Mouse (Mus musculus): ENCODE measurements around the gene Msi1. TPM values are rescaled to one million over a fixed set of nuclear protein-coding genes. Genes with fewer than 3 reads are reported as not detected.

Gene Msi1
- polyA plus RNA-seq, 1 experiment from 2014 or later, result 136 TPM

GRCm38 (mm10) chr5:115449247-115449646 lies 19.8 kb downstream of the Msi1 start:
- Histone ChIP-seq H3K27me3 (ENCODE audit: control insufficient read depth, insufficient read depth, low read length) (no peaks in the 10 kb centered on the region), H3K4me1 (replicated peaks; ENCODE audit: control insufficient read depth, insufficient read depth, low read length) (no peaks in the 10 kb centered on the region), H3K27ac (ENCODE audit: low read depth, low read length) (no peak overlapping the region), H3K4me3 (ENCODE audit: low read depth, low read length) (no peak overlapping the region), H3K36me3 (ENCODE audit: control insufficient read depth, insufficient read depth, low read length) (peaks cover 55% of the 10 kb centered on the region), H3K9ac (ENCODE audit: low read depth, low read length) (no peak overlapping the region), H3K4me2 (replicated peaks; ENCODE audit: low read depth, low read length) (no peak overlapping the region), H3K9me3 (ENCODE audit: control insufficient read depth, low read length) (no peaks in the 10 kb centered on the region)
- no peak for ATAC-seq (ENCODE audit: low FRiP score)
- DNase-seq (ENCODE audit: low spot score), result no peak
- WGBS, result 76% methylated on average over 3 of the region's 3 CpGs

GRCm38 (mm10) chr5:115450410-115451317 lies 21.3 kb downstream of the Msi1 start:
- H3K4me3 ChIP-seq (ENCODE audit: low read depth, low read length), result no peak overlapping the region
- no peaks in the 10 kb centered on the region for H3K9me3 ChIP-seq (ENCODE audit: control insufficient read depth, low read length)
- H3K27ac ChIP-seq (ENCODE audit: low read depth, low read length), result 0 out of 2 replicates have a peak overlapping the region, but pooled peaks have one; percentile 36
- H3K4me2 ChIP-seq (replicated peaks; ENCODE audit: low read depth, low read length), result no peak overlapping the region
- H3K36me3 ChIP-seq (ENCODE audit: control insufficient read depth, insufficient read depth, low read length), result peaks cover 47% of the 10 kb centered on the region
- WGBS, result 91% methylated on average over 27 of the region's 27 CpGs
- DNase-seq (ENCODE audit: low spot score) (no peak), ATAC-seq (ENCODE audit: low FRiP score) (no peak)
- H3K4me1 ChIP-seq (replicated peaks; ENCODE audit: control insufficient read depth, insufficient read depth, low read length), result no peaks in the 10 kb centered on the region
- H3K27me3 ChIP-seq (ENCODE audit: control insufficient read depth, insufficient read depth, low read length), result no peaks in the 10 kb centered on the region
- no peak overlapping the region for H3K9ac ChIP-seq (ENCODE audit: low read depth, low read length)

DNA sequence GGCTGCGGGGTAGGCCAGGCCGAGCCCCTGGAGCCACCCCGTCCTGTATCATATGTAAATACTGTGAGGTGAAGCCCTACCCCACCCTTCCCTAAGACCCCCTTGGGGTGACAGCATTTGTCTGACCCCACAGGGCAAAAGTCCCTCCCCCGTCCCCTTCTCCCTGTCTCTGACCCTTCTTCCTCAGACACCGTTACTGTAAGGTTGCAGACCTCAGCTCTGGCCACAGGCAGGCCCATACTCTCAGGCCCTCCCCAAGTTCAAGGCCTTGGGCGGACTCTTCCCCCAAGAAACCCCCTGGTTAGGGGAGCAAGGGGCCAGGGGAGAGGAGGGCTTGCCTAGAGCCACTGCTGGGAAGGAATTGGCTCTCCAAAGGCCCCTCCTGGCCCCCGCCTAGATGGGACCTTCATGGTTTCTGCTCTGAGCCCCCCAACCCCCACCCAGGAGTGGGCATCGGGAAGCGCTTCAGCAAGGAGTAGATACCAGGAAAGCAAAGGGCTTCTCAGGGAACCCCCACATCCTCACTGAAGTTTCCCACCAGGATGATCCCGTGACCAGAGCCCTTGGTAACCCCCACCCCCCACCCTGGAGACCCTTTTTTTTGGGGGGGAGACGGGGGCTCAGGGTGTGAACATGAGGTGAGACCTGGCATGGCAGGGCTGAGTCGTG lies 25.2 kb downstream of the Msi1 start:
- H3K36me3 ChIP-seq (ENCODE audit: control insufficient read depth, insufficient read depth, low read length), result peaks cover 33% of the 10 kb centered on the region
- H3K4me1 ChIP-seq (replicated peaks; ENCODE audit: control insufficient read depth, insufficient read depth, low read length), result no peaks in the 10 kb centered on the region
- H3K27me3 ChIP-seq (ENCODE audit: control insufficient read depth, insufficient read depth, low read length), result no peaks in the 10 kb centered on the region
- no peak overlapping the region for H3K27ac ChIP-seq (ENCODE audit: low read depth, low read length)
- 80% methylated on average over 12 of the region's 12 CpGs for WGBS
- no peak overlapping the region for H3K4me2 ChIP-seq (replicated peaks; ENCODE audit: low read depth, low read length)
- no peak overlapping the region for H3K4me3 ChIP-seq (ENCODE audit: low read depth, low read length)
- no peak for ATAC-seq (ENCODE audit: low FRiP score)
- no peaks in the 10 kb centered on the region for H3K9me3 ChIP-seq (ENCODE audit: control insufficient read depth, low read length)
- no peak for DNase-seq (ENCODE audit: low spot score)
- no peak overlapping the region for H3K9ac ChIP-seq (ENCODE audit: low read depth, low read length)

DNA sequence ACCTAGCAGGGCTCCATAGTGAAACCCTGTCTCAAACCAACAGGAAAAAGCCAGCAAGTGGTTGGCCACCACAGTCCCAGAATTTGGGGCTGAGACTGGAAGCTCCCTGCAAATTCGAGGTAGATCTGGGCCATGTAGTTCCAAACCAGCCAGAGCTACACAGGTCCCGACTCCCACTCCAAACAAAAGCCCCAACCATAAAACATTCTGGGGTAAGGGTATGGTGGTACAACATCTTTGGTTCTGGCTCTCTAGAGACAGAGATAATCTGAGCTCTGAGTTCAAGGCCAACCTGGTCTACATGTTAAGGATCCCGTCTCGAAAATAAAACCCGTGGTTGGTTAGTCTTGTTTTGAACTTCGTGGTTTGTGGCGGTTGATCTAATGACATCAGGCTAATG lies 26.4 kb downstream of the Msi1 start:
- ATAC-seq (ENCODE audit: low FRiP score), result no peak
- Histone ChIP-seq H3K27me3 (ENCODE audit: control insufficient read depth, insufficient read depth, low read length) (no peaks in the 10 kb centered on the region), H3K4me1 (replicated peaks; ENCODE audit: control insufficient read depth, insufficient read depth, low read length) (no peaks in the 10 kb centered on the region), H3K27ac (ENCODE audit: low read depth, low read length) (no peak overlapping the region), H3K9ac (ENCODE audit: low read depth, low read length) (no peak overlapping the region), H3K9me3 (ENCODE audit: control insufficient read depth, low read length) (no peaks in the 10 kb centered on the region), H3K4me3 (ENCODE audit: low read depth, low read length) (no peak overlapping the region), H3K36me3 (ENCODE audit: control insufficient read depth, insufficient read depth, low read length) (peaks cover 24% of the 10 kb centered on the region), H3K4me2 (replicated peaks; ENCODE audit: low read depth, low read length) (no peak overlapping the region)
- DNase-seq (ENCODE audit: low spot score), result no peak
- 81% methylated on average over 7 of the region's 7 CpGs for WGBS

DNA sequence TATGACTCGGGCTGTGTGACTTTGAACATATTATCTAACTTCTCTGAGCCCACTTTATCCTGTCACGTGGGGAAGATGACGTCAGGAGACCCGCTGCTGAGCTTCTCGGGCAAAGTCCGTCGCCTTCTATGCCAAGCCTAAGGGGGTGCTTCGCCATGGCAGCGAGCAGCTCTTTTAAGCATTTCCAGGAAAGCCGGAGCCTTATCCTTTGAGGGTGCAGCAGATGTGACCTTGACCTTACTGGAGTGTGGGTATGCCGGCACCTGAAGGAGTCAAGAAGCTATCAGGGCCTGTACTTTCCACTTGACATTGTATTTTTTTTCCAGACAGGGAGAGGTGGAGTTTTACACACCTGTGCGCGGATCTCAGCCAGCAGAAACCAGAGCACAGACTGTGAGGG lies 29.5 kb downstream of the Msi1 start:
- 71% methylated on average over 13 of the region's 13 CpGs for WGBS
- DNase-seq (ENCODE audit: low spot score), result no peak

DNA sequence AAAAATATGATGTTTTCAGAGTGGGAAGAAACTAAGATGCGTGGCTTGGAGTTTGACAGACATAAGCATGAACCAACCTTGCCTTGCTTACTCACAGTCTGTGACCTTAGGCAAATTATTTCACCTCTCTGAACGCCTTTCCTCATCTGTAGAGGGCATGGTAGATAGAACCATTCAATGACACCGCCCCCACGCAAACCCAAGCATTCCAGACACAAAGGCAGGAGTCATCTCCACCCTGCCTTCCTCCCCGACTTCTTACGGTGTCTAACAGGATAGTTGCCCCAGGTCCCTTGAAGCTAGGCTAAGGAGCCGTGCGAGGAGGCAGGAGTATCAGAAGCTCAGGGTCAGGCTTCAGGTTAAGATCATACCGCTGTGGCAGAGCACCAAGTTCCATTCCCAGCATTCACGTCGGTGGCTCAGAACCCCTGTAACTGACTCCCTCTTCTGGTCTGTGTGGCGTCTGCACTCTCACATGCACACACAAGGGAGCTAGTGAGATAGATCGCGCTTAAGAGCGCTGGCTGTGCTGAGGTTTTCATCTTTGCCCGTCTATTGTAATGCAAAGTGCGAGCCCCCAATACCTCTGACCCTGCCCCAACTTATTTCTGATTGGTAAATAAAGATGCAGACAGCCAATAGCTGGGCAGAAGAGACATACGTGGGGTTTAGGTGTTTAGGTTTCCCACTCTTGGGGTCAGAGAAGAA lies 35.2 kb downstream of the Msi1 start:
- Histone ChIP-seq H3K9me3 (ENCODE audit: control insufficient read depth, low read length) (no peaks in the 10 kb centered on the region), H3K4me2 (replicated peaks; ENCODE audit: low read depth, low read length) (no peak overlapping the region), H3K36me3 (ENCODE audit: control insufficient read depth, insufficient read depth, low read length) (no peaks in the 10 kb centered on the region), H3K27ac (ENCODE audit: low read depth, low read length) (no peak overlapping the region), H3K27me3 (ENCODE audit: control insufficient read depth, insufficient read depth, low read length) (no peaks in the 10 kb centered on the region), H3K4me1 (replicated peaks; ENCODE audit: control insufficient read depth, insufficient read depth, low read length) (no peaks in the 10 kb centered on the region), H3K9ac (ENCODE audit: low read depth, low read length) (no peak overlapping the region), H3K4me3 (ENCODE audit: low read depth, low read length) (no peak overlapping the region)
- WGBS, result 79% methylated on average over 18 of the region's 18 CpGs
- ATAC-seq (ENCODE audit: low FRiP score) (no peak), DNase-seq (ENCODE audit: low spot score) (no peak)

More for the DNA sequence above, 29.5 kb downstream of the Msi1 start:
- peaks cover 8% of the 10 kb centered on the region for H3K36me3 ChIP-seq (ENCODE audit: control insufficient read depth, insufficient read depth, low read length)
- no peaks in the 10 kb centered on the region for H3K4me1 ChIP-seq (replicated peaks; ENCODE audit: control insufficient read depth, insufficient read depth, low read length)
- no peaks in the 10 kb centered on the region for H3K9me3 ChIP-seq (ENCODE audit: control insufficient read depth, low read length)
- no peaks in the 10 kb centered on the region for H3K27me3 ChIP-seq (ENCODE audit: control insufficient read depth, insufficient read depth, low read length)
- ATAC-seq (ENCODE audit: low FRiP score), result no peak
- no peak overlapping the region for H3K4me3 ChIP-seq (ENCODE audit: low read depth, low read length)
- H3K4me2 ChIP-seq (replicated peaks; ENCODE audit: low read depth, low read length), result no peak overlapping the region
- no peak overlapping the region for H3K27ac ChIP-seq (ENCODE audit: low read depth, low read length)
- H3K9ac ChIP-seq (ENCODE audit: low read depth, low read length), result no peak overlapping the region

DNA sequence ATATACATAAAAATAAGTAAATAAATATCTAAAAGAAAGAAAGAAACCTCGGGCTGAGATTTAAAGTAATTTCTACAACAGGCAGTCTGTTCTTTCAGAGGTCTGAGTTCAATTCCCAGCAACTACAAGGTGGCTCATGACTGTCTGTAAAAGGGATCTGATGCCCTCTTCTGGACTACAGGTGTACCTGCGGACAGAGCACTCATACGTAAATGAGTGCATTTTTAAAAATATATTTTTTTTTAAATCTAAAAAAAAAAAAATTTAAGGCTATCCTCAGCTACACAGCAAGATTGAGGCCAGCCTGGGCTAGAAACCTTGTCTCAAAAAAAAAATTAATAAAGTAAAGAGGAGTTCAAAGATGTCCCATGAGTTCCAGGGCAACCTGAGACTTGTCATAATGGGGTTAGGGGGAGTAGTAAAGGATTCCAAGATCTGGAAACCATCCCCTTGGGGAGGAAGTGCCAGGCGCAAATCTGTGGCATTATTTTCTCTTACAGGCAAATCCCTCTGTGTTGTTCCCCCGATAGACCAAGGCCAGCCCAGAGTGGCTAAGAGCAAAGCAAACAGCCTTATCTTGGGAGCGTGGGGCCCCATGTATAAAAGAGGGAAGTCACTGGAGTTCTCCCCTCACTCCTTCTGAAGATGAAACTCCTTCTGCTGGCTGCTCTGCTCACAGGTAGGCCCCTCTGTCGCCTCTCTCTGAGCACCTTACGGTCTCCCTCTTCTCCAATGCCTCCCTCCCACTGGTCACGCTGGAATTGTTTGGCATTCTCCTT lies 36.4 kb downstream of the Msi1 start, which contains the start of gene Pla2g1b:
Pla2g1b (plus strand) TSS at position 621 of the 779 bp plus-strand sequence.
- Histone ChIP-seq H3K36me3 (ENCODE audit: control insufficient read depth, insufficient read depth, low read length) (no peaks in the 10 kb centered on the region), H3K9me3 (ENCODE audit: control insufficient read depth, low read length) (no peaks in the 10 kb centered on the region), H3K4me2 (replicated peaks; ENCODE audit: low read depth, low read length) (no peak within 1 kb of the TSS), H3K27me3 (ENCODE audit: control insufficient read depth, insufficient read depth, low read length) (no peaks in the 10 kb centered on the region), H3K4me1 (replicated peaks; ENCODE audit: control insufficient read depth, insufficient read depth, low read length) (no peaks in the 10 kb centered on the region), H3K27ac (ENCODE audit: low read depth, low read length) (no peak within 1 kb of the TSS), H3K4me3 (ENCODE audit: low read depth, low read length) (no peak within 1 kb of the TSS), H3K9ac (ENCODE audit: low read depth, low read length) (no peak within 1 kb of the TSS)
- DNase-seq (ENCODE audit: low spot score), result no peak
- no peak for ATAC-seq (ENCODE audit: low FRiP score)
- WGBS, result 52% methylated on average over 9 of the region's 9 CpGs

GRCm38 (mm10) chr5:115469791-115470190 lies 40.4 kb downstream of the Msi1 start:
- WGBS, result 67% methylated on average over 6 of the region's 6 CpGs

More at GRCm38 (mm10) chr5:115469791-115470190, 40.4 kb downstream of the Msi1 start:
- no peaks in the 10 kb centered on the region for H3K27me3 ChIP-seq (ENCODE audit: control insufficient read depth, insufficient read depth, low read length)
- DNase-seq (ENCODE audit: low spot score) (no peak), ATAC-seq (ENCODE audit: low FRiP score) (no peak)
- H3K27ac ChIP-seq (ENCODE audit: low read depth, low read length), result no peak overlapping the region
- H3K9me3 ChIP-seq (ENCODE audit: control insufficient read depth, low read length), result no peaks in the 10 kb centered on the region
- no peaks in the 10 kb centered on the region for H3K4me1 ChIP-seq (replicated peaks; ENCODE audit: control insufficient read depth, insufficient read depth, low read length)
- no peak overlapping the region for H3K9ac ChIP-seq (ENCODE audit: low read depth, low read length)
- no peaks in the 10 kb centered on the region for H3K36me3 ChIP-seq (ENCODE audit: control insufficient read depth, insufficient read depth, low read length)
- no peak overlapping the region for H3K4me3 ChIP-seq (ENCODE audit: low read depth, low read length)
- H3K4me2 ChIP-seq (replicated peaks; ENCODE audit: low read depth, low read length), result no peak overlapping the region

All from hindbrain, embryonic 11.5 days (tissue).